Mouse (Mus musculus) T-cell, adult 2 months (primary cell): ENCODE data around the gene Prdm16.

Experiments
- DNase-seq: peaks from one replicate; pipeline ENCODE4 v3.0.0; 2022; ENCODE audit warnings: low spot score

Prdm16 gene

DNA sequence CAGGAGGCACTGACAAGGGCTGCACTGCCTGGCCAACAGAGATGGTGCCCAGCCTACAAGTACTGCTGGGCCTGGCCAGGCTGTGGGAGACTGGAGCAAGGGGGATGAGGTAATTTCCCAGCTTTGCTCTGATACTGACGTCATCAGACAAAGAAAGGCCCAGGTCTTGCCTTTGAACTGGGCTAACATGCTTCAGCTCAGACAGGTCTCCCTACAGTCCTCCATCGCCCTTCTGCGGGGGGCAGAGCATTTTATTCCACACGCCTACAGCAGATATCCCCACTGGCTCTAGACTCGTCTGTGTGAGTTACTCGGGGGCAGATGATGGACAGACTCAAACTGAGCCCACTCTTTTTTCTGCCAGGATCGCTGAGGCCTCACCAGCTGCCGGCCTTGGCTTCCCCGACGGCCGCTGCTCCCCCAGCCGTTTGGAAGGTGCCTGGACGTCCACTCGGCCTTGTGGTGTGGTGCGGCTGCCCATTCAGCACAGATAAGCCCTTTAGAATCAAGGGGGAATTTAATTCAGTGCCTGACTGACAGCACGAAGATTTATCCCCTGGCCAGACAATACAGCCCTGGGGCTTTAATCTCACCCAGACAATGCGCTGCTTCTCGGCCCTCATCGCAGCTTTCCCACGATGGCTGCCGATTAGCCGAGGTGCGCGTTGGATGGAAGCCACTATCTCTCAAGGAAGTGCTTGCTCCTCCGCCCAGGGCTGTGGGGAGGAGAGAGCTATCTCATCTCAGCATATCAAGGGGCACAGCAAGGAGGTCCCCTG is 32.8 kb downstream of the Prdm16 start:
- DNase-seq, result no peak

- no peak for DNase-seq
These were observed 34.3 kb downstream of the Prdm16 start for GRCm38 (mm10) chr4:154602409-154602808.

DNA sequence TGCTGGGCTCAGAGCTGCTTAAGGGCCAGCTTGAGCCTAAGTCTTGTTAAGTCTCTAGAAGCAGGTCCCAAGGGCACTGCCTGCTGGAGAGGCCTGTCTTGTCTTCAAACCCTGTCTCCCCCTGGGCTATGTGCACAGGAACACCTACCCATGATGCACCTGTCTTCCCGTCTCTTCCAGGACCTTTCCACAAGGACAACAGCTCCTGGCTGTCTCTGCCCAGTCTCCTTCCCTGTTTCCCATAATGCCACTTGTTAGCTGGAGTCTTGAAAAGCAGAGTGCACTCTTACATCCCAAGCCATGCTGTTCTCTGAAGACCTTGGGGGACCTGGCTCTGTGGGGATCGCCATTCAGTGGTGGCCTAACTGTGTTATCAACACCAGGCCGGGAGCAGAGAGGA is 35.7 kb downstream of the Prdm16 start:
- DNase-seq, result no peak

DNA sequence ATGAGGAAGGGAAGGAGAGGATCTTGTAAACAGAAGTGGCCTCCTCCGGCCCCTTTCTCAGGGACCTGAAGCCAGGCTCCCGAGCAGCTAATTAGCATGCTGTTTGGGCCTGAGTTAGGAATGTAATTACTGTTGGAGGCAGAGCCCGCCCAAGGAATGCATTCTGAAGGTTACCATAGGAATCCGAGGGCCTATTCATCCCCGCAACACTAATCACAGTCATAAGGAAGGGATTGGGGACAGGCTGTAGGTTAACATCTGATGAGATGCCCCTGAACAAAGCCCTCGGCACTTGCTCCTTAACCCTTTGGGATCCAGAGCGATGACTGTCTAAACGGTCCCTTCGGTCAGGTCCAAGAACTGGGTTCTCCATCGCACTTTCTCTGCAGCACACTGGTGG is 36.7 kb downstream of the Prdm16 start:
- no peak for DNase-seq

- no peak for DNase-seq
These were observed 38.3 kb downstream of the Prdm16 start for GRCm38 (mm10) chr4:154598357-154598756.

- no peak for DNase-seq
These were observed 39.9 kb downstream of the Prdm16 start for GRCm38 (mm10) chr4:154596805-154597204.

DNA sequence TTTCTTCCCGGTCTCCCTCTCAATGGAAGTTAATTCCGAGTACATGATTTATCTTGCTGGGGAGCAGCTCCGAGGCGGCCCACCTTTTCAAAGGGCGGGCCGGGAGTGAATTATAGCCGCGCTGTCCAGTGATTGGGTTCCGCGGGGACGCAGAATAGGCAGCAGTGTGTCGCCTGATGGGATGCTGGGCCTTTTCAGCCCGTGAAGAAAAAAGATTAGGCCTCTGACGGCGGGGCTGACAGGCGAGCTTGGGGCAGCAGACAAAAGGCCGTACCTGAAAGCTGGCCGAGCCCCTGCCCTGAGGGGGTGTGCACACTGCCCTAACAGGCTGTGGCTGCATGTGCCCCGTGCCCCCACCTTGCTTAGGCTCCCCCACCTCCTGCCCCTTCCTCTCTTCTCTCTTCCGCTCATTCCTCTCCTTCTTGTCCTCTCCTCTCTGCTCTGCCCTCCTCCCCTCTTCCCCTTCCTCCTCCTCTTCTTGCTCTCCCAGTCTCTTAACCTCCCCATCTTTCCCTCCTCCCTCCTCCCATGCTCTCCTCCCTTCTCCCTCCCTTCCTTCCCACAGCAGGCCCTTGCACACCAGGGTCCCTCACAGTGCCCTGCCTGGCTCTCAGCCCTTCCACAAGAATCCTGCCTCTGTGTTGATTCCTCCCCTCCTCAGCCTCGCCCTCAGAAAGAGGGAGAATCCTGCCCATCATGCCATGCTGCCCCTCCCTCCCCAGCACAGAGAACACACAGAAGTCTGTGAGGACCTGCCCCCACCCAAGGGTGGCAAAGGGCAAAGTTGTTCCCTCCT is 41.7 kb downstream of the Prdm16 start:
- no peak for DNase-seq

GRCm38 (mm10) chr4:154594116-154594760 is 42.4 kb downstream of the Prdm16 start:
- no peak for DNase-seq

DNA sequence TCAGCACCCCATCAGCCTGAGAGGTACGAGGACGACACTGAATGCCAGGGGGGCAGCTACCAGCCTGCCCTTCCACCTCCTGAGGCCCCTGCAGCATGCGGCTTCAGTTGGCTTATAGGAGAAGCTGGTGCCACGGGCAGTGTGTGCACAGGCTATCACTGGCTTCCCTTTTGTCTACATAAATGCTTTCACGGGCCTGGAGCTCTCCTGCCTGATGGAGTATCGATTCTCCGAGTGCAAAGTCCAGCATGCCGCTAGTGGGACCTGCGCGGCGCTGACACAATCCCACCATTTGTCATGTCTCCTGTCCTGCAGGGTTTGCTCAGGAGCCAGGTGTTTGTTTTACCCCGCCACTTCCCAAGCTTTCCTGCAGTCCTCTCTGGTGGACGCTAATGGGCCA is 44.1 kb downstream of the Prdm16 start:
- DNase-seq, result no peak

- DNase-seq, result no peak
These were observed 45.8 kb downstream of the Prdm16 start for GRCm38 (mm10) chr4:154590910-154591309.

GRCm38 (mm10) chr4:154586334-154586733 is 50.3 kb downstream of the Prdm16 start:
- no peak for DNase-seq

- no peak for DNase-seq
These were observed 50.9 kb downstream of the Prdm16 start for GRCm38 (mm10) chr4:154585779-154586178.

GRCm38 (mm10) chr4:154583712-154584111 is 53.0 kb downstream of the Prdm16 start:
- DNase-seq, result no peak

DNA sequence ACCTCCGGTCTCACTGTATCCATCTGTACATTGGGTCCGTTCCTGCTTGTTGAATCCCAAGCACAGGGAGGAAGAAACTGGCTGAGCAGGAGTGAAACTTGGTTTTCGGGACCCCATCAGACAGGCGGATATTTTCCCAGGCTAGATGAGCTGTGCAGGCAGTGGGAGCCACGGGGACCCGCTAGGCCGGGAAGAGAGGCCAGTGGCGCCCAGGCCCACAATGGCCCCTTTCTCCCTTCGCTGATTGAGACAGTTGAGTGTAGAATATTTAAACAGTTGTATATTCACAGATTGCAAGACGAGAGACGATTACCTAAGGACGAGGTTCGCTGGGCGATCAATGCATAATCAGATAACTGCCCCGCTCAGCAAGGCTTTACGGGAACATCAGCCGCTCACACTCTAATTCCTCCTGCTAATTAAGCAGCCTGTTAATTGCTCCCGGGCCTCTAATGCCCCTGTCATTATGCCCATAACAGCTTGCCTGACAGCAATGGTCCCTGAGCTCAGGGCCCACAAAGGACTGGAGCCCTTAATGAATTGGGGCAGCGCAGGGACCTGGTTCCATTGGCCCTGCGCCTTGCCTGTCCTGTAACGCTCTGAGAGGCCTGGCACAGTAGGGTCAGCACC is 54.0 kb downstream of the Prdm16 start:
- no peak for DNase-seq

- DNase-seq, result no peak
These were observed 55.3 kb downstream of the Prdm16 start for GRCm38 (mm10) chr4:154581261-154581886.

DNA sequence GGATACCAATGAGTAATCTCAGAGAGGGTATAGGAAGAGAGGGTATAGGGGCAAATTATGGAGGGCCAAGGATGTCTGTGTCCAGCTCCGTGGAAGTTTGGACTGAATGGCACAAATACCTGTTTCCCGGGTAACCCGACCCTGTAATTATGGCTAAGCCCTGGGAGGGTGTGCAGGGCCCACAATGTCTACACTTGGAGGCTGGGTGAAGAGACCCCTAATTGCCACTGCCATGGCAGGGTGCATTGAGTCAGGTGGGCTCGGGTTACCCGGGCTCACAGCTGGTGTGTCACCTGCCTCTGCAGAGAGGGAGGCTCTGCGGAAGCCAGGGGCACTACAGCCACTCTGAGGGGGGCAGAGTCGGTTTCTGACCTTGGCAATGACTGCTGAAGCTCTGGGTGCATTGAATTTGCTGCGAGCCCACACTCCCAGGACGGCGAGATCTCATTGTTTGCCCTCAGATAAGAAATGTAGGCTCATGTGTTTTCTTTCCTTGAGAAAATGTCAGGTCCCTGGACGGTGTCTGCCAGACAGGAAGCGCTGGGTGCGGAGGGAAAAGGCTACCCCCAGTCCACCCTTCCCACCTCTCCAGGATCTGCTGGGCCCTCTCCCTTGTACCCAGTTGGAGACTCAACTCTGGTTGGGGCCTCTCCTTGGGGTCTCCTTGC is 62.3 kb downstream of the Prdm16 start:
- no peak for DNase-seq

- DNase-seq, result no peak
These were observed 66.2 kb downstream of the Prdm16 start for GRCm38 (mm10) chr4:154570451-154570881.

- no peak for DNase-seq
These were observed 66.8 kb downstream of the Prdm16 start for GRCm38 (mm10) chr4:154569845-154570244.

- DNase-seq, result no peak
These were observed 67.9 kb downstream of the Prdm16 start for GRCm38 (mm10) chr4:154568798-154569197.

DNA sequence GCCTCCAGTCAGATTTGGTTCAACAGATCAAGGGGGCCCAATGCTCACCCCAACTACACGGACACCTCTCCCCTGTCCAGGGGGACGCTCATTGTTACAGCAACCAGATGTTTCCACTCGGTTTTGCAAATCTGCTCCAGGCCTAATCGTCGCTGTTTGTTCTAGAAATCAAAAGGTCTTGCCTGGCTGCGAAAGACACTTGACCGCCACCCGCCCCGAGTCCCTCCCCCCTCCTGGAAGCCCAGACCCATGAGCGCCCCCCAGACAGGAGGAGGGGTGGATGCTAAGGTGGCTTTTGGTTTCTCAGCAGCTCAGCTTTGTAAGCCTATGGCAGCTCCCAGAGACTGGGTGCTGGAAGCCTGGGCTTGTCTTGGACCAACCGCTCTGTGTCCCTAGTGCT is 68.7 kb downstream of the Prdm16 start:
- DNase-seq, result no peak

GRCm38 (mm10) chr4:154563201-154563600 is 73.5 kb downstream of the Prdm16 start:
- DNase-seq, result no peak
